Mouse (Mus musculus) neural tube, embryonic 10.5 days (tissue): ENCODE measurements around the gene Dop1a.
"Not testable (repeated sequence)": the region's sequence is repeated elsewhere in the genome, so short reads cannot be mapped to it uniquely, and the experiment has no call there.

Experiments
- DNase-seq: peaks from one replicate; pipeline ENCODE4 v3.0.0-alpha.2; 2017; ENCODE audit warnings: low spot score; ENCODE audit errors: extremely low spot score

The Dop1a gene

GRCm38 (mm10) chr9:86573616-86574303, 106.8 kb downstream of the Dop1a start:
- DNase-seq: no peak

- DNase-seq: no peak
Measured at GRCm38 (mm10) chr9:86575178-86575577, 108.2 kb downstream of the Dop1a start.

GRCm38 (mm10) chr9:86579657-86580056, 112.7 kb downstream of the Dop1a start:
- DNase-seq: no peak

GRCm38 (mm10) chr9:86583740-86584139, 116.8 kb downstream of the Dop1a start:
- peak; percentile 67 for DNase-seq

- DNase-seq: no peak
Measured at GRCm38 (mm10) chr9:86587019-86587795, 120.3 kb downstream of the Dop1a start.

- DNase-seq: no peak
Measured at GRCm38 (mm10) chr9:86592676-86593668, 126.0 kb downstream of the Dop1a start.

- DNase-seq: not testable (repeated sequence)
Measured at GRCm38 (mm10) chr9:86594357-86594767, 127.4 kb downstream of the Dop1a start.

- DNase-seq: not testable (repeated sequence)
Measured at GRCm38 (mm10) chr9:86596983-86597382, 130.0 kb downstream of the Dop1a start.

- no peak for DNase-seq
Measured at GRCm38 (mm10) chr9:86599723-86600303, 132.9 kb downstream of the Dop1a start.
